Mouse (Mus musculus) frontal cortex, adult (tissue): ENCODE results near the gene Abcc2.

Experiments
- ATAC-seq: cut with Nextera tagmentation; 2 replicates; pipeline ENCODE4 v1.9.2; 2017; ENCODE audit warnings: mild to moderate bottlenecking, moderate library complexity, mixed read lengths; ENCODE audit not compliant: low TSS enrichment

Abcc2 gene

GRCm38 (mm10) chr19:43781980-43782379 is at the start of gene Abcc2:
TSS of gene Abcc2 (plus strand) at chr19:43782192.
- no peak for ATAC-seq

GRCm38 (mm10) chr19:43738409-43738808 is 43.6 kb upstream of the Abcc2 start:
- ATAC-seq = peak; percentile 76

GRCm38 (mm10) chr19:43743401-43743800 is 38.6 kb upstream of the Abcc2 start:
- no peak for ATAC-seq

GRCm38 (mm10) chr19:43745740-43746139 is 36.3 kb upstream of the Abcc2 start:
- ATAC-seq = no peak

GRCm38 (mm10) chr19:43747877-43748276 is 34.1 kb upstream of the Abcc2 start:
- ATAC-seq = no peak

GRCm38 (mm10) chr19:43750008-43750407 is 32.0 kb upstream of the Abcc2 start:
- ATAC-seq = no peak

- peak; percentile 88 for ATAC-seq
These were observed 29.3 kb upstream of the Abcc2 start, which contains the start of the genes Cutc and Cox15 for GRCm38 (mm10) chr19:43752489-43753225. TSS of gene Cutc (plus strand) at chr19:43752996. TSS of gene Cox15 (minus strand) at chr19:43753000.

- peak; percentile 77 for ATAC-seq
These were observed 28.7 kb upstream of the Abcc2 start for GRCm38 (mm10) chr19:43753226-43753835.

GRCm38 (mm10) chr19:43754237-43754636 is 27.8 kb upstream of the Abcc2 start:
- ATAC-seq = no peak

GRCm38 (mm10) chr19:43754872-43755271 is 27.1 kb upstream of the Abcc2 start:
- no peak for ATAC-seq

GRCm38 (mm10) chr19:43760504-43760903 is 21.5 kb upstream of the Abcc2 start:
- ATAC-seq = peak; percentile 62; the same call in 1 of the 2 replicates

GRCm38 (mm10) chr19:43761543-43762256 is 20.3 kb upstream of the Abcc2 start:
- ATAC-seq = no peak

GRCm38 (mm10) chr19:43762410-43762809 is 19.6 kb upstream of the Abcc2 start:
- no peak for ATAC-seq

GRCm38 (mm10) chr19:43766451-43766850 is 15.5 kb upstream of the Abcc2 start:
- ATAC-seq = no peak

GRCm38 (mm10) chr19:43767549-43768322 is 14.3 kb upstream of the Abcc2 start:
- no peak for ATAC-seq

- ATAC-seq = no peak
These were observed 12.5 kb upstream of the Abcc2 start for GRCm38 (mm10) chr19:43769366-43769960.

GRCm38 (mm10) chr19:43770584-43770983 is 11.4 kb upstream of the Abcc2 start:
- ATAC-seq = no peak

- ATAC-seq = no peak
These were observed 10.5 kb upstream of the Abcc2 start for GRCm38 (mm10) chr19:43771499-43771969.

- no peak for ATAC-seq
These were observed 9.7 kb upstream of the Abcc2 start for GRCm38 (mm10) chr19:43772311-43772710.

- ATAC-seq = no peak
These were observed 6.6 kb upstream of the Abcc2 start for GRCm38 (mm10) chr19:43775433-43775832.

GRCm38 (mm10) chr19:43776561-43776960 is 5.4 kb upstream of the Abcc2 start:
- no peak for ATAC-seq
